Mouse (Mus musculus): ENCODE data around the gene Prps1l3. TPM values are rescaled to one million over a fixed set of nuclear protein-coding genes. Genes with fewer than 3 reads are reported as not detected.
A peak's percentile ranks its signal among the peaks of the same experiment; 100 is the strongest.

Prps1l3 gene
- total RNA-seq, 2 experiments from 2014 or later = 19.4 to 37.6 TPM

- ATAC-seq (ENCODE audit: poor library complexity, severe bottlenecking) = no peak
Measured at GRCm38 (mm10) chr12:57233386-57233785, 3.2 kb downstream of the Prps1l3 start.

DNA sequence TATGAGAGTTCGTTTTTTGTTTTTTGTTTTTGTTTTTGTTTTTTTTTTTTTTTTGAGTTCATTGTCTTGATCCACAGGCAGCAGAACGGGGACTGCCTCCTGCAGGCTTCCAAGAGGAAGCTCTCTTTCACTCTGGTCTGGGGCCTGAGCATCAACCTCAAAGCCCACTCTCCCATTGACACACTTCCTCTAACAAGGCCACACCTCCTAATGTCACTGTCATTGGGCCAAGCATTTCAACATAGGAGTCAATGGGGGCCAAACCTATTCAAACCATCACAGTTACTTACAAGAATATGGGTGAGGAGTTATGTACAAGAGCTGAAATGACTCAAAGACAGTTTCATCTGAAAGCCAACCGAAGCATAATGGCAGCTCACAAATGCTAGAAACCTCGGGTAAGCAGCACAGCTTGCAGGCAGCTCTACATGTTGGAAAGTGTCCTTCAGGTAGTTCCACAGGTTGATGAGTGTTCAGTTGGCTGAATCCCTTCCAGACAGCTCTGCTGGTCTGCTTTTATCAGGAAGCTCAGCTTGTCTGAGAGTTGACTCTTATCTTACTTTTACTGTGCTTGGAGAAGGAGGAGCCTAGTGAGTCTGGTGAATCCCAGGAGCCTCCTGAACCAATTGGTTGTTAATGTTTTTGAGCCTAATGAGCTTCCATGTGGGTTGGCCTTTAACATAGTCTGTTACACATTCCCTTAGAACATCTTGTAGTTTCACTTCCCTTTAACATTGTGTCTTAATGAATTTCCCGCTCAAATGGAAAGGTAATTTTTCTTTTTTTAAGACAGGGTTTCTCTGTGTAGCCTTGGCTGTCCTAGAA lies 13.7 kb downstream of the Prps1l3 start:
- ATAC-seq (ENCODE audit: poor library complexity, severe bottlenecking) = peak; percentile 93

- no peak for ATAC-seq (ENCODE audit: poor library complexity, severe bottlenecking)
Measured at GRCm38 (mm10) chr12:57258572-57258971, 28.4 kb downstream of the Prps1l3 start.

DNA sequence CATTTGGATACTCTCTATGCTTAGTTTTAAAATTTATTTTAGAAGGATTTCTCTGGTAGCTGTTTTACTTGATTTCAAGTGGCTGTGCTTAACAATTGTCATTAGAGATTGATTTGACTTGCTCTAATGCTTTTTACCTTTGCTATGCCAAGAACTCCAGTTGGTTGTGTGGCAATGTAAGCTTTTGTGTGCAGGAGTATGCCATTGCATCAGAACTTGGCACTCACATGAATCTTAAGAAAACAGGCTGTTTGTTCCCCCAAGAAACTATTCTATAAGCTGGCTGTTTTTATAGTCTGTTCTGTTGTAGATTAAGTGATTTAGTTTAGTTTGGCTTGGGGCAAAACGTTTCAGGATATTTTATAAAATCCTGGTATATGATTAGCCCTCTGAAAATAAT lies 45.2 kb downstream of the Prps1l3 start:
- ATAC-seq (ENCODE audit: poor library complexity, severe bottlenecking) = no peak

GRCm38 (mm10) chr12:57281155-57282114 lies 51.2 kb downstream of the Prps1l3 start:
- ATAC-seq (ENCODE audit: poor library complexity, severe bottlenecking) = no peak

GRCm38 (mm10) chr12:57285303-57286059 lies 55.3 kb downstream of the Prps1l3 start:
- ATAC-seq (ENCODE audit: poor library complexity, severe bottlenecking) = no peak

Other genes with a start within 250 kb of the Prps1l3 start
- gene Slc25a21, start 32.9 kb upstream of the Prps1l3 start, total RNA-seq (2015) = 0.91 and 1.1 TPM in 2 replicates
- 1.3 and 1.8 TPM in 2 replicates for gene Slc25a21, start 32.9 kb upstream of the Prps1l3 start, total RNA-seq (2017)
- gene Mipol1, start within 50 bp of the Prps1l3 start, total RNA-seq (2015) = 2.1 and 3.4 TPM in 2 replicates
- 2.6 and 4.5 TPM in 2 replicates for gene Mipol1, start within 50 bp of the Prps1l3 start, total RNA-seq (2017)